Mouse (Mus musculus) erythroblast, embryonic 14.5 days (primary cell): ENCODE results near the gene Atp5e. TPM values are rescaled to one million over a fixed set of nuclear protein-coding genes. Genes with fewer than 3 reads are reported as not detected.

Experiments
- H3K27me3 ChIP-seq: 2 replicates; pipeline ENCODE4 v1.6.1; 2012; ENCODE audit warnings: inconsistent platforms; ENCODE audit not compliant: control insufficient read depth
- H3K36me3 ChIP-seq: 2 replicates; pipeline ENCODE4 v1.6.1; 2012; ENCODE audit warnings: mild to moderate bottlenecking, inconsistent platforms; ENCODE audit not compliant: control insufficient read depth
- H3K4me1 ChIP-seq: 2 replicates; pipeline ENCODE4 v1.6.1; 2012; ENCODE audit warnings: inconsistent platforms; ENCODE audit not compliant: control insufficient read depth
- H3K4me3 ChIP-seq: replicated peaks from 2 replicates; pipeline ENCODE3; 2012; ENCODE audit warnings: moderate library complexity, mild to moderate bottlenecking, inconsistent platforms
- H3K9me3 ChIP-seq: 2 replicates; pipeline ENCODE4 v1.6.1; 2012; ENCODE audit warnings: low read length, inconsistent platforms, mixed read lengths; ENCODE audit not compliant: control insufficient read depth
- GATA1 ChIP-seq: IDR thresholded peaks from 2 replicates; pipeline ENCODE4 v1.6.1; 2012; ENCODE audit warnings: low read length, inconsistent platforms, mixed read lengths
- TAL1 ChIP-seq: IDR thresholded peaks from 3 replicates; pipeline ENCODE4 v1.6.1; 2012; ENCODE audit warnings: low read length, inconsistent platforms, mixed read lengths
- polyA plus RNA-seq: library from polyadenylated mRNA; stranded (reverse); fragments of >175 nt; gene quantifications from 2 replicates; pipeline ENCODE4 v1.2.3, GENCODE M21; 2012

Atp5e gene
- polyA plus RNA-seq, 1 experiment: 23.3 TPM

- H3K4me1 ChIP-seq: peaks cover 72% of the 10 kb centered on the region
- H3K36me3 ChIP-seq: peaks cover 34% of the 10 kb centered on the region
- TF ChIP-seq TAL1: peak; percentile 85
- peak; percentile 94 for TF ChIP-seq GATA1
- no peaks in the 10 kb centered on the region; the same call in 1 of the 2 replicates for H3K27me3 ChIP-seq
- peak overlapping the region; percentile 48 for H3K4me3 ChIP-seq
- no peaks in the 10 kb centered on the region; the same call in 1 of the 2 replicates for H3K9me3 ChIP-seq
Measured at GRCm38 (mm10) chr2:174453681-174454080, 10.2 kb downstream of the Atp5e start.

GRCm38 (mm10) chr2:174450353-174450752 lies 13.6 kb downstream of the Atp5e start, which contains the start of gene Tubb1:
Gene Tubb1, plus strand, starts transcription at chr2:174450695.
- H3K4me3 ChIP-seq: peak within 1 kb of the TSS; percentile 56
- peaks cover 10% of the 10 kb centered on the region for H3K36me3 ChIP-seq
- peaks cover 10% of the 10 kb centered on the region for H3K27me3 ChIP-seq
- no peak for TF ChIP-seq TAL1
- no peak for TF ChIP-seq GATA1
- peaks cover 62% of the 10 kb centered on the region for H3K4me1 ChIP-seq
- H3K9me3 ChIP-seq: no peaks in the 10 kb centered on the region

DNA sequence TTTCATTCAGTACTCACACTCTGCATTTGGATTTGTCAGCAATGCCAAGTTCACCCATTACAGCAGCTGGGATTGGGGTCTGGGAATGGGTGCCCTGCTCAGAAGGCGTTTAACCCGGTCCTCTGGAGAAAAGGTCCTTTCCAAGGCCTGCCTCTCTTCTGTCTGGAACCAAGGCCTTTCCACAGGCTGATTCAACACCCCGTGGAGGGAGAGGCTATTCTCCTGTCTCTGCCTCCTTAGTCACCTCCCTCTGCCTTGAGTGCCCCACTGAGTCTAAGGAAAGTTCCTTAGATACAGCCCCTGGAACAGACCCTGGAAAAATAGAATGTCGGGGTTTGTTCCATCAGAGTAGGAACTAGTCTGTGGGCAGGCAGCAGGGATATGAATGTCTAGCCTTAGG lies 15.5 kb downstream of the Atp5e start:
- Histone ChIP-seq H3K4me1 (peaks cover 47% of the 10 kb centered on the region), H3K4me3 (no peak overlapping the region), H3K36me3 (no peaks in the 10 kb centered on the region), H3K27me3 (peaks cover 12% of the 10 kb centered on the region), H3K9me3 (no peaks in the 10 kb centered on the region)
- no peak for TF ChIP-seq TAL1
- no peak for TF ChIP-seq GATA1

DNA sequence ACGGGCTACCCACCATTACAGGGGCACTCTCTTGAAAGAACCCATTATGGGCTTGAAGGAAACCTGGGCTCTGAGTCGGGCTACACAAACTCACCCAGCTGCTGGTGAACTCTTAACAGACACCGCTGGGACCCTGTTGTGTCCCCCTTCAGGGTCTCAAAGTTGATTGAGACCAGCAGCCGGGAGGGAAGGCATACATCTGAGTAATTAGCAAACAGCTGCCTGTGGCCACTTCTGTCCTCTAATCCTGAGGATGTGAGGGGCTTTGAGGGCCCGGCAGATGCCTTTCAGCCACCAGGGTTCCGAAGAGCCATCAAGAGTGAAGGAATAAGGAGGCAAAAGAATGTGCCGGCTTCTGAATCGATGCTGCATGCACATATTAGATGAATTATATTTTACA lies 17.0 kb downstream of the Atp5e start:
- no peak overlapping the region for H3K4me3 ChIP-seq
- TF ChIP-seq TAL1 (no peak), GATA1 (no peak)
- peaks cover 15% of the 10 kb centered on the region for H3K27me3 ChIP-seq
- H3K9me3 ChIP-seq: no peaks in the 10 kb centered on the region
- no peaks in the 10 kb centered on the region for H3K36me3 ChIP-seq
- peaks cover 35% of the 10 kb centered on the region for H3K4me1 ChIP-seq

DNA sequence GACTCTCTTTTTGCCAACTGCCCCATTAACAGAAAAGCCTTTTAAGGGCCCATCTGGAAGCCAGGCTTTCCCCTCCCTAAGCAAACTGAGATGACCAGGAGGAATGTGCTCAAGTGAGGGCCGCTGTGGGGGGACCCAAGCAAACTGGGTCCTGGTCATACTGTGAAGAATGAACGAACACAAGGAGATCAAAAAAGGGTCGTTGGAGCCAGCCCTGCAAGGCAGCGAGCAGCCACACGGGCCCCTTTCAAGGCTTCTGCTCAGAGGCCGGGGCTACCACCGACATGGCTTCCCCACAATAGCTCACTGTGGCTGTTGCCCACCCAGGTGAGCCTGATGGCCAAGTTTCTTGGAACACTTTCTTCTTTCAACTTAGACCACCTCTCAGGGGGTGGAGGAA lies 17.4 kb downstream of the Atp5e start:
- H3K36me3 ChIP-seq: no peaks in the 10 kb centered on the region
- peaks cover 33% of the 10 kb centered on the region for H3K4me1 ChIP-seq
- no peak for TF ChIP-seq GATA1
- no peak for TF ChIP-seq TAL1
- no peak overlapping the region for H3K4me3 ChIP-seq
- H3K9me3 ChIP-seq: no peaks in the 10 kb centered on the region
- peaks cover 15% of the 10 kb centered on the region for H3K27me3 ChIP-seq

DNA sequence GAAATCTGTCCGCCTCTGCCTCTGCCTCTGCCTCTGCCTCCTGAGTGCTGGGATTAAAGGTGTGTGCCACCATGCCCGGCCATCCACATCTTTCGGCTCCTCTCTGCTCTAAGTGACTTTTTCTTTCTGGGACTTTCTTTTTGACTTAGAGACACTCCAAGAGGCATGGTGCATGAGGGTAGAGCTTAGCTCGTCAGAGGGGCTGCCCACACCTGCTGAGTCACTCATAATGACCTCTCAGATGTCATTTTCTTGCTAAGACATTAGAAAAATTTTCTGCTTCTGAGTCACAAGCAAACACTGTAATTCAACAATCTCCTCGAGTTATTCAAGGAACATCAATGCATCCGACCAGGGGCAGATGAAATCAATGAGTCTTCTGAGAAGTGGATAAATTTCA lies 18.9 kb downstream of the Atp5e start:
- no peaks in the 10 kb centered on the region for H3K36me3 ChIP-seq
- H3K27me3 ChIP-seq: peaks cover 15% of the 10 kb centered on the region
- H3K4me1 ChIP-seq: peaks cover 22% of the 10 kb centered on the region
- H3K9me3 ChIP-seq: no peaks in the 10 kb centered on the region
- no peak overlapping the region for H3K4me3 ChIP-seq
- TF ChIP-seq GATA1 (no peak), TAL1 (no peak)

DNA sequence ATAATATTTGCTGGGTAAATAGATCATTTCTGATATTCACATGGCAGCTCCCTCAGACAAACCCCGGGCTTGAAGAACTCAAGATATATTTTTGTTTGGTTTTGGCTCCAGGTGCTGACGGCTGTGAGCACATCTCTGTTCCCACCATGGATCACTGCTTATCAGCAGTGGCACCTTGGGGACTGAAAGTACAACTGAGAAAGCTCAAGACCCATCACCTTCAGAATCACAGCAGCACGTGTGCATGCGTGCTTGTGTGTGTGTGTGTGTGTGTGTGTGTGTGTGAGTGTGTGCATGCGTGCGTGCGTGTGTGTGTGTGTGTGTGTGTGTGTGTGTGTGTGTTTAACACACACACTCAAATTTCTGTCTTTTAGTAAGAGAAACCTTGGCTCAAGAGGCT lies 19.5 kb downstream of the Atp5e start:
- no peaks in the 10 kb centered on the region for H3K36me3 ChIP-seq
- peaks cover 23% of the 10 kb centered on the region for H3K4me1 ChIP-seq
- no peaks in the 10 kb centered on the region for H3K9me3 ChIP-seq
- peaks cover 15% of the 10 kb centered on the region for H3K27me3 ChIP-seq
- H3K4me3 ChIP-seq: no peak overlapping the region
- no peak for TF ChIP-seq TAL1
- TF ChIP-seq GATA1: no peak

DNA sequence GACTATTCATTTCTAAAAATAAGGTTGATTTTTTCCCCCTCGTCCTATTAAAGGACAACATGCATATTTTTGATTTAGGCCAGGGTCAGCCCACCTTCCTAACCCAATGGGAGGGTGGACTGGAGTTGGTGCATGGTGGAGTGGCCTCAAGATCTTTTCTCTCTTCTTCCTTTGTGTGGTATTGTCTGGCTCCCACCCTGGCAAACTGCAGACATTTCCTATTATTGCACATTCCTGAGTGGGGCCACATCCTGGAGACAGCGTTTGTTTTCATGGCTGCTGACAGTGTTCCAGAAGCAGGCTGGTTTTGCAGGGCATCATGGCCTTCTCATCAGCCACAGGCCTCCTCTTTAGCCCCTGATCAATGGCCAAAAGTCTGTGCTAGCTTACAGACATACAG lies 20.9 kb downstream of the Atp5e start:
- peaks cover under 1% of the 10 kb centered on the region; the same call in 1 of the 2 replicates for H3K36me3 ChIP-seq
- TF ChIP-seq GATA1: no peak
- TF ChIP-seq TAL1: no peak
- peaks cover 34% of the 10 kb centered on the region for H3K4me1 ChIP-seq
- peaks cover 15% of the 10 kb centered on the region for H3K27me3 ChIP-seq
- H3K4me3 ChIP-seq: no peak overlapping the region
- H3K9me3 ChIP-seq: no peaks in the 10 kb centered on the region

DNA sequence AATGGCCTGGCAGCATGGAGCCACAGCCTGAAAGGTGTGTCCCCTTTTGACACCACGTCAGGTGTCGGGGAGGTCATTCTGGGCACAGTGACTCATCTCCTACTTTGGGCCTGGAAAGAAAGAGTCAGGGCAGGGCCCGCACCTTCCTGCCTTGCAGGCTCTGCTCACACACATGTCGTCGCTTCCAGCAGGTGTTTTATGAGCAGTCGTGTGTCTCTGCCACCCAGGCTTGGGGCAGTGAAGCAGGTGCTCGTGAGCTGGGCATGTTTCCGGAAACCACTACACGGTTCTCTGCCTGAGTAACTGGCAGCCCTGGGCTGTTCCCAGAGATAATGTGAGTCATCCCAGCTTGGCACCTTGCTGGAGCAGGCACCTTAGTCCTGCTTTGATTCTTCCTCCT lies 21.4 kb downstream of the Atp5e start:
- TF ChIP-seq TAL1: no peak
- no peak for TF ChIP-seq GATA1
- H3K27me3 ChIP-seq: peaks cover 15% of the 10 kb centered on the region
- H3K4me3 ChIP-seq: no peak overlapping the region
- no peaks in the 10 kb centered on the region for H3K9me3 ChIP-seq
- H3K36me3 ChIP-seq: peaks cover 2% of the 10 kb centered on the region; the same call in 1 of the 2 replicates
- peaks cover 40% of the 10 kb centered on the region for H3K4me1 ChIP-seq

GRCm38 (mm10) chr2:174441898-174442297 lies 22.0 kb downstream of the Atp5e start:
- Histone ChIP-seq H3K4me1 (peaks cover 46% of the 10 kb centered on the region), H3K9me3 (no peaks in the 10 kb centered on the region), H3K36me3 (peaks cover 6% of the 10 kb centered on the region), H3K27me3 (peaks cover 11% of the 10 kb centered on the region), H3K4me3 (no peak overlapping the region)
- no peak for TF ChIP-seq GATA1
- TF ChIP-seq TAL1: no peak
